9 mouse cellular contexts compared by ENCODE assay signal in genomic region chr1:134099516-134100235, GRCm38 (mm10). TPM values are rescaled to one million over a fixed set of nuclear protein-coding genes. Genes with fewer than 3 reads are reported as not detected.
DNase-seq lines count a peak whose midpoint lies in the region; ATAC-seq and TF ChIP-seq lines count a peak whose summit lies in the region.
"Had no signal": no experiment of that assay in that cellular context is flagged by ENCODE, and none has a peak within 500 bp of the region (broad histone marks: within the 10 kb centered on the region; RNA-seq: fewer than 3 reads in every experiment).

No protein-coding gene starts in this region.

- H3K4me1 ChIP-seq in heart, postnatal 0 days (ENCODE audit: control insufficient read depth, insufficient read depth): peaks cover 69% of the 10 kb centered on the region
- H3K4me1 ChIP-seq in limb, embryonic 12.5 days (replicated peaks): peaks cover 36% of the 10 kb centered on the region

- H3K4me2 ChIP-seq in heart, postnatal 0 days (ENCODE audit: low read depth, low read length): peak overlapping the region; percentile 54
- H3K4me2 ChIP-seq in limb, embryonic 12.5 days: peak overlapping the region; percentile 70

- H3K36me3 ChIP-seq in heart, postnatal 0 days (replicated peaks; ENCODE audit: control insufficient read depth, insufficient read depth, low read length): no peaks in the 10 kb centered on the region
- no peaks in the 10 kb centered on the region for H3K36me3 ChIP-seq in limb, embryonic 12.5 days

- H3K4me3 ChIP-seq in heart, postnatal 0 days (ENCODE audit: low read depth, low read length): peak overlapping the region; percentile 26
- peak overlapping the region; percentile 43 for H3K4me3 ChIP-seq in limb, embryonic 12.5 days (replicated peaks)

- no peaks in the 10 kb centered on the region for H3K27me3 ChIP-seq in heart, postnatal 0 days (ENCODE audit: control insufficient read depth, insufficient read depth, low read length)
- no peaks in the 10 kb centered on the region for H3K27me3 ChIP-seq in limb, embryonic 12.5 days

- no peak for ATAC-seq in heart, postnatal 0 days (ENCODE audit: insufficient read depth, low read depth)
- peak; percentile 24; the same call in 1 of the 2 replicates for ATAC-seq in limb, embryonic 12.5 days (ENCODE audit: insufficient number of reproducible peaks, insufficient read depth, low FRiP score, low TSS enrichment, low read depth)
- 0 out of 2 replicates have a peak, but pooled peaks have one; percentile 1 for ATAC-seq in neutrophil, adult 5-6 weeks (ENCODE audit: extremely low read depth, insufficient number of reproducible peaks, low FRiP score, poor library complexity, severe bottlenecking)

- DNase-seq in cerebellum, adult 11-12 months: peak; percentile 21
- DNase-seq in cerebellum, postnatal 25 days: no peak
- peak; percentile 86 for DNase-seq in NIH3T3 (ENCODE audit: low read depth)
- DNase-seq in heart, postnatal 0 days (ENCODE audit: low spot score): no peak
- DNase-seq in adrenal gland, postnatal 10 days: no peak
- DNase-seq in retina, embryonic 14.5 days (ENCODE audit: low spot score): no peak

- no peak for TF ChIP-seq EP300 in heart, postnatal 0 days (IDR thresholded peaks at IDR 0.05; ENCODE audit: low read depth)

- peak overlapping the region; percentile 52 for H3K9ac ChIP-seq in heart, postnatal 0 days (replicated peaks; ENCODE audit: low read depth, low read length)
- H3K9ac ChIP-seq in limb, embryonic 12.5 days (replicated peaks): peak overlapping the region; percentile 58

- no peaks in the 10 kb centered on the region for H3K9me3 ChIP-seq in heart, postnatal 0 days (replicated peaks; ENCODE audit: control insufficient read depth, low read length)
- no peaks in the 10 kb centered on the region for H3K9me3 ChIP-seq in limb, embryonic 12.5 days

- peak overlapping the region; percentile 99 for H3K27ac ChIP-seq in heart, postnatal 0 days (ENCODE audit: low read depth)
- peak overlapping the region; percentile 93 for H3K27ac ChIP-seq in limb, embryonic 12.5 days

- TF ChIP-seq CTCF in heart, postnatal 0 days (IDR thresholded peaks at IDR 0.05; ENCODE audit: low read depth): no peak

- WGBS in heart, postnatal 0 days: 11% methylated on average over 12 of the region's 12 CpGs
- WGBS in limb, embryonic 12.5 days: 28% methylated on average over 12 of the region's 12 CpGs

RNA-seq across cellular contexts. Expression of gene Chit1, which starts 11.4 kb away (rescaled TPM):
- 0.76 and 1.5 TPM in 2 replicates for total RNA-seq in heart, postnatal 0 days (2014; rRNA removed; ENCODE audit: low replicate concordance)
- polyA plus RNA-seq in heart, postnatal 0 days (2015; fragmentation: Nextera tagmentation; extraction: Ambion mirVana): 0.19 and 0.30 TPM in 2 replicates
- polyA plus RNA-seq in limb, embryonic 12.5 days (2016; fragmentation: Nextera tagmentation; extraction: Ambion mirVana): not detected in 2 replicates
- total RNA-seq in neutrophil, adult 5-6 weeks (2017): 0.35 TPM in 1 of 2 replicates, not detected in the other
- under 1 TPM in 1 of 2 experiments, not detected in 1; 0.15 TPM for total RNA-seq in adrenal gland, postnatal 10 days (2021)
- total RNA-seq: heart, postnatal 14 days had no signal

RNA-seq across cellular contexts. Expression of gene Btg2, which starts 20.8 kb away (rescaled TPM):
- 46.8 and 52.9 TPM in 2 replicates for total RNA-seq in heart, postnatal 0 days (2014; rRNA removed; ENCODE audit: low replicate concordance)
- 27.4 and 33.7 TPM in 2 replicates for polyA plus RNA-seq in heart, postnatal 0 days (2015; fragmentation: Nextera tagmentation; extraction: Ambion mirVana)
- polyA plus RNA-seq in limb, embryonic 12.5 days (2016; fragmentation: Nextera tagmentation; extraction: Ambion mirVana): 26.7 and 28.1 TPM in 2 replicates
- 605 and 631 TPM in 2 replicates for total RNA-seq in neutrophil, adult 5-6 weeks (2017)
- 10 to 100 TPM; 32.4 to 58.1 TPM for total RNA-seq in adrenal gland, postnatal 10 days (2021)

Comparison
In these comparisons a context has a peak if more than half of its experiments do, and no peak if none do; other contexts are left out.
1. DNase-seq: peak in cerebellum, adult 11-12 months (single experiment) and NIH3T3 (single experiment); none in cerebellum, postnatal 25 days (0 of 2), heart, postnatal 0 days (single experiment), adrenal gland, postnatal 10 days (single experiment) and retina, embryonic 14.5 days (single experiment).
2. RNA of gene Btg2, which starts 20.8 kb away (total RNA-seq): 605 to 631 TPM in neutrophil, adult 5-6 weeks; 32.4 to 58.1 TPM in adrenal gland, postnatal 10 days and 46.8 to 52.9 TPM in heart, postnatal 0 days; every median in the first group is over 10 times any median in the second.